Mouse (Mus musculus) bone marrow macrophage, adult 2 months (primary cell): ENCODE data around the gene Ift52.

Experiments
- CTCF ChIP-seq: IDR thresholded peaks from 2 replicates; pipeline ENCODE4 v1.5.1; 2012; ENCODE audit warnings: low read depth, mild to moderate bottlenecking, low read length, moderate library complexity
- POLR2A ChIP-seq: IDR thresholded peaks from 2 replicates; pipeline ENCODE4 v1.6.1; 2012; ENCODE audit warnings: mild to moderate bottlenecking, low read depth, low read length, borderline replicate concordance

DNA sequence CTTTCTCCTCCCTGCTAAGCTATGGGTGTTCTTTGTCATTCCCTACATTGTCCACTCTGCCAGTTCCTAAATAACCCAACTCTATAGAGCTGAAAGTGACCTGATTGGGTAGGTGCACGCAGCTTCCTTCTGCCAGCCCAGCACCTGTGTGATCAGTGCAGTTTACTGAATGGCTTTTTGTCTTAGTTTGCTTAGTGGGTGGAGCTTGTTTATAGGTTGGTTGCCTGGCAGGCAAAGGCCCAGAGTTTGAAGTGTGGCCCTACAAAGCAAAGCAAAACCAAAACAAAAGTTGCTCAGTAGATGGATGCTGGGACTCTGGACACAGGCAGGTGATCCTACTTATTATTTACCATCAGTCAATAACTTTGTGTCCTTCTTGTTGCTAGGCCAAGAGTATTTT, 34.5 kb downstream of the Ift52 start:
- no peak for TF ChIP-seq POLR2A
- no peak for TF ChIP-seq CTCF
